Mouse (Mus musculus): ENCODE results near the gene Fcgbp. TPM values are rescaled to one million over a fixed set of nuclear protein-coding genes. Genes with fewer than 3 reads are reported as not detected.
"Not testable (repeated sequence)": the region's sequence is repeated elsewhere in the genome, so short reads cannot be mapped to it uniquely, and the experiment has no call there.

Gene Fcgbp
- not detected in 2 replicates for total RNA-seq (2017)

- ATAC-seq (replicated peaks; ENCODE audit: low read depth, poor library complexity, severe bottlenecking), result no peak
Measured at GRCm38 (mm10) chr7:28070531-28071298, at the start of gene Fcgbp. Gene Fcgbp, plus strand, starts transcription at chr7:28071236.

- no peak for ATAC-seq (replicated peaks; ENCODE audit: low read depth, poor library complexity, severe bottlenecking)
Measured at GRCm38 (mm10) chr7:28044524-28044923, 26.5 kb upstream of the Fcgbp start.

- peak; percentile 99 for ATAC-seq (replicated peaks; ENCODE audit: low read depth, poor library complexity, severe bottlenecking)
Measured at GRCm38 (mm10) chr7:28049476-28050409, 21.3 kb upstream of the Fcgbp start, which contains the start of gene Psmc4. Gene Psmc4, minus strand, starts transcription at chr7:28050101.

- ATAC-seq (replicated peaks; ENCODE audit: low read depth, poor library complexity, severe bottlenecking), result no peak
Measured at GRCm38 (mm10) chr7:28050584-28050983, 20.5 kb upstream of the Fcgbp start.

GRCm38 (mm10) chr7:28053046-28053930 lies 17.7 kb upstream of the Fcgbp start:
- no peak for ATAC-seq (replicated peaks; ENCODE audit: low read depth, poor library complexity, severe bottlenecking)

- no peak for ATAC-seq (replicated peaks; ENCODE audit: low read depth, poor library complexity, severe bottlenecking)
Measured at GRCm38 (mm10) chr7:28059972-28060371, 11.1 kb upstream of the Fcgbp start.

GRCm38 (mm10) chr7:28068661-28069060 lies 2.4 kb upstream of the Fcgbp start:
- ATAC-seq (replicated peaks; ENCODE audit: low read depth, poor library complexity, severe bottlenecking), result no peak

GRCm38 (mm10) chr7:28069546-28070172 lies 1.4 kb upstream of the Fcgbp start:
- no peak for ATAC-seq (replicated peaks; ENCODE audit: low read depth, poor library complexity, severe bottlenecking)

- ATAC-seq (replicated peaks; ENCODE audit: low read depth, poor library complexity, severe bottlenecking), result no peak
Measured at GRCm38 (mm10) chr7:28084215-28084614, 13.2 kb downstream of the Fcgbp start.

GRCm38 (mm10) chr7:28086236-28086635 lies 15.2 kb downstream of the Fcgbp start:
- no peak for ATAC-seq (replicated peaks; ENCODE audit: low read depth, poor library complexity, severe bottlenecking)

- no peak for ATAC-seq (replicated peaks; ENCODE audit: low read depth, poor library complexity, severe bottlenecking)
Measured at GRCm38 (mm10) chr7:28093541-28093940, 22.5 kb downstream of the Fcgbp start.

- ATAC-seq (replicated peaks; ENCODE audit: low read depth, poor library complexity, severe bottlenecking), result no peak
Measured at GRCm38 (mm10) chr7:28099101-28099500, 28.1 kb downstream of the Fcgbp start.

GRCm38 (mm10) chr7:28100596-28101590 lies 29.9 kb downstream of the Fcgbp start:
- ATAC-seq (replicated peaks; ENCODE audit: low read depth, poor library complexity, severe bottlenecking), result 0 out of 2 replicates have a peak, but pooled peaks have one; percentile 36

GRCm38 (mm10) chr7:28102936-28103335 lies 31.9 kb downstream of the Fcgbp start:
- not testable (repeated sequence) for ATAC-seq (replicated peaks; ENCODE audit: low read depth, poor library complexity, severe bottlenecking)

GRCm38 (mm10) chr7:28104670-28105069 lies 33.6 kb downstream of the Fcgbp start:
- 0 out of 2 replicates have a peak, but pooled peaks have one; percentile 15 for ATAC-seq (replicated peaks; ENCODE audit: low read depth, poor library complexity, severe bottlenecking)

- ATAC-seq (replicated peaks; ENCODE audit: low read depth, poor library complexity, severe bottlenecking), result no peak
Measured at GRCm38 (mm10) chr7:28106241-28106640, 35.2 kb downstream of the Fcgbp start.

- ATAC-seq (replicated peaks; ENCODE audit: low read depth, poor library complexity, severe bottlenecking), result no peak
Measured at GRCm38 (mm10) chr7:28114648-28115047, 43.6 kb downstream of the Fcgbp start.

- no peak for ATAC-seq (replicated peaks; ENCODE audit: low read depth, poor library complexity, severe bottlenecking)
Measured at GRCm38 (mm10) chr7:28129166-28129565, 58.1 kb downstream of the Fcgbp start, which contains the start of gene 9530053A07Rik. Gene 9530053A07Rik, plus strand, starts transcription at chr7:28129466.

All from common myeloid progenitor, adult 5-6 weeks (primary cell).